Mouse (Mus musculus) thymus, postnatal 0 days (tissue): ENCODE measurements around the gene Cdh1. TPM values are rescaled to one million over a fixed set of nuclear protein-coding genes. Genes with fewer than 3 reads are reported as not detected.
"Not testable (repeated sequence)": the region's sequence is repeated elsewhere in the genome, so short reads cannot be mapped to it uniquely, and the experiment has no call there.

Experiments used
- DNase-seq: peaks from one replicate; pipeline ENCODE4 v3.0.0-alpha.2; 2015; ENCODE audit warnings: low spot score
- polyA plus RNA-seq: library from polyadenylated mRNA; unstranded; fragments of >200 nt; fragmentation: Nextera tagmentation; extraction: Ambion mirVana; gene quantifications from 2 replicates; pipeline ENCODE4 v1.2.1, GENCODE M21; 2015

The Cdh1 gene
- polyA plus RNA-seq, 1 experiment from 2014 or later = 25.7 TPM

GRCm38 (mm10) chr8:106588443-106589431, 14.4 kb upstream of the Cdh1 start:
- no peak for DNase-seq

DNA sequence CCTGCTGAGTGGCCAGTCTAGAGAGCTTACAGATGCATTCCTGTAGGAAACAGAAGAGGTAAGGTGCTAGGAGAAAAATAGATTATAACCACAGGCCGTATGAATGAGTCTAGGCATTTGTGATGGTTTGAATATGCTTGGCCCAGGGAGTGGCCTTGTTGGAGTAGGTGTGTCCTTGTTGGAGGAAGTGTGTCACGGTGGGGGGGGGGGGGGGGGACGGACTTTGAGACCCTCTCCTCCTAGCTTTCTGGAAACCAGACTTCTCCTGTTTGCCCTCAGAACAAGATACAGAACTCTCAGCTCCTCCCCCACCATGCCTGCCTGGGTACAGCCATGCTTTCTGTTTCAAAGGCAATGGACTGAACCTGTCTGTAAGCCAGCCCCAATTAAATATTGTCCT, 10.7 kb upstream of the Cdh1 start:
- no peak for DNase-seq

- not testable (repeated sequence) for DNase-seq
These were observed 7.5 kb upstream of the Cdh1 start for GRCm38 (mm10) chr8:106595623-106596022.

- DNase-seq = no peak
These were observed 6.1 kb upstream of the Cdh1 start for GRCm38 (mm10) chr8:106597067-106597466.

DNA sequence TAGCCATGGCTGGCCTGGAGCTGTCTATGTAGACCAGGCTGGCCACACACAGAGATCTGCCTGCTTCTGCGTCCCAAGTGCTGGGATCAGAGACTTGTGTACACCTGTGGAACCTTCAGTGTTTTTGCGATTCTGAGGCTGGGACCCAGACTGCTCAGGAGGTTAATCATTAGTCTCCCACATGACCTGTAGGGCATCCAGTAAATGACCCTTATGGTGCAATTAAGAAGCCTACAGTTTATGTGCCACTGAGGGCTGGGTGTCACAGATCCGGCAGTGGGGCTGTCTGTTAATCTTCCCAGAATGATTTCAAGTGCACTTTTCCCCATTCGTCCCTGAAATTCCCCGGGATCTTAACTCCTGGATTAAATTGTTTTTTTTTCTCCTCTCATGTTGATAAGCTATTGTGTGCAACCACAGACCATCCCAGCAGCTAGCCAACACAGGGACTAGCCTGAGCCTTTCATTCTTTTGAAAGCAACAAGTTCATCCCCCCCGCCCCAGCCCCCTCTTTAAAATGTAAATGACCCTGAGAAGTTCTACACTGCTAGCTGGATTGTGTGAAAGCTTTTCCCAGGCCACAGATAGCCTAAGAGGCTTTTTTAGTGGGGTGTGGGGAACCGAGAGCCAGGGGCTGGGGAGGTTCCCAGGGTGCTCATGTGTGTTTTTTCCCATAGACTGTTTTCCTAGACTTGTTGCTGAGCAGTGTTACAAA, 3.7 kb upstream of the Cdh1 start:
- DNase-seq = no peak

- DNase-seq = no peak
These were observed 782 bp downstream of the Cdh1 start for GRCm38 (mm10) chr8:106603933-106604332.

GRCm38 (mm10) chr8:106605657-106606056, 2.5 kb downstream of the Cdh1 start:
- no peak for DNase-seq

DNA sequence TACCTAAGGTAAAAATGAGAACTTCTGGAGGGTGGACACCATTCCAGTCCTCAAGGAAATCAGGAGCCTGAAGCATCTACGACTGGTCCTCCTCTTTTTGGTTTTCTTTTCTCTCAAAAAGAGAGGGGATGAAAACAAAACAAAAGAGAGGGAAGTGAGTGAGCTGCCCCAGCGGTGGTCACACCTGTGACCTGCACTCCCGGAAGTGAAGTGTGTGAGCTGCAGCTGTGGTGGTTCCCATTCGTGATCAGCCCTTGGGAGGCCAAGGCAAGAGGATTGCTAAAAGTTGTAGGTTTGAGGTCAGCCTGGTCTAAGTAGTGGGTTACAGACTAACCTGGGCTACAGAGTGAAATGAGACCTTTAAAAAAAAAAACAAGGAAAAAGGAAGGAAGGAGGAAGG, 3.0 kb downstream of the Cdh1 start:
- DNase-seq = peak; percentile 42

GRCm38 (mm10) chr8:106606601-106607145, 3.5 kb downstream of the Cdh1 start:
- DNase-seq = no peak

DNA sequence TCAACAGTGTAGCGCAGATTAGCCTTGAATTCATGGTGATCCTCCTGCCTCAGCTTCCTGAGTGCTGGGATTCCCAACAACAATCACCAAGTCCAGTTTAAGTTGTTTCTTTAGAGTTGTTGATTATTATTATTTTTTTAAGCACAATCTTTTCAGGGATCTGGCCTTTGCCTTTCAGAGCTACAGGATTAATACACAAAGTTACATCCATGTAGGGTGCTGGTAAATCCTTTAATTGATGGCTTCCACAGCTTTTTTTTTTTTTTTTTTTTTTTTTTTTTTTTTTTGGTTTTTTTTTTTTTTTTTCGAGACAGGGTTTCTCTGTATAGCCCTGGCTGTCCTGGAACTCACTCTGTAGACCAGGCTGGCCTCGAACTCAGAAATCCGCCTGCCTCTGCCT, 4.6 kb downstream of the Cdh1 start:
- not testable (repeated sequence) for DNase-seq

DNA sequence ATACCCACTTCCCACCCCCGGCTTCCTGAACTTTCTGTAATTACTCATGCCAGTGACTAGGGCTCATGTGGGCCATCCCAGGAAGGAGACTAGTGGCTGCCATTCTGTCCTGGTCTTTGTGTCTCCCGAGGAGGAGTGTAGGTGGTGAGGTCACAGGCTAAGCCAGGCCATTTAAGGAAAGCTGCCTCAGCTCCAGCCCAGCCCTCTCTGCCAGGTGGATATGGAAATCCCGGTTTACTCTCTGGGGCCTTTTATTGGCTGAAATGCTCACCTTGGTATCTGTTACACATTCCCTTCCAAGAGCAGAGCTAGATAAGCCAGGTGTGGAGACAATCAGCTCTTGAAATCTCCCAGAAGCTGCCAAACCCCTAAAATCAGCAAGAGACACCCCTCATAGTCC, 5.3 kb downstream of the Cdh1 start:
- no peak for DNase-seq

DNA sequence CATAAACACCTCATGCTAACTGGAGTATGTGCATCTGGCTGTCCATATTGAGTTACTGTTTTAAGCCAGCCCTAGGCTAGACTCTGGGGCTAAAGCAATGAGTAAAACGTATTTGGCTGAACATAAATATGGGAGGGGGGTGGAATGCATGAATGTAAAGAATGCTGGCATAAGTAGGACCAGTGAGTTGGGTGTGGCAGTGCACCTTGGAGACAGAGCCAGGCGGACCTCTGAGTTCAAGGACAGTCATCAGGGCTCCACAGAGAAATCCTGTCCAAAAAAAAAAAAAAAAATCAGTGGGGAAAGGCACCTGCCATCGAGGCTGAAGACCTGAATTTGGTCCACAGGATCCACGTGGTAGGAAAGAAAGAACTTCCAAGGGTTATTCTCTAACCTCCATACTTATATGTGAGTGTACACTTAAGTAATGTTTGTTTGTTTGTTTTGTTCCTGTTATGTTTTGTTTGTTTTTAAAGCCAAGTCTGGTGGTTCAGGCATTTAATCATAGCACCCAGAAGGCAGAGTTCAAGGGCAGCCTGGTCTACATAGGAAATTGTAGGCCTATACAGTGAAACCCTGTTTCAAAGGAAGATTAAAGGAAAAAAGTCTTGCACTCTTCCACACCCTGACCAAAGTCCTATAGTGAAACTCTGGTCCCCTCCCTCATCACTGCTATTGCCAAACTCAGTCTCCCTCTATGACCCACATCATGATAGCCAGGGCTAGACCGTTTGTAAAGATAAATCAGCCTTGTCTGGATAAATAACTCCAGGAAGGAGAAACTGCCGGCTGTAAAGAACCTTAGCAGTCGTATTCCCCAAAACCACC, 6.1 kb downstream of the Cdh1 start:
- no peak for DNase-seq

- no peak for DNase-seq
These were observed 7.9 kb downstream of the Cdh1 start for GRCm38 (mm10) chr8:106610958-106611640.

GRCm38 (mm10) chr8:106612047-106612446, 8.9 kb downstream of the Cdh1 start:
- DNase-seq = no peak

- DNase-seq = no peak
These were observed 11.6 kb downstream of the Cdh1 start for GRCm38 (mm10) chr8:106614704-106615103.

DNA sequence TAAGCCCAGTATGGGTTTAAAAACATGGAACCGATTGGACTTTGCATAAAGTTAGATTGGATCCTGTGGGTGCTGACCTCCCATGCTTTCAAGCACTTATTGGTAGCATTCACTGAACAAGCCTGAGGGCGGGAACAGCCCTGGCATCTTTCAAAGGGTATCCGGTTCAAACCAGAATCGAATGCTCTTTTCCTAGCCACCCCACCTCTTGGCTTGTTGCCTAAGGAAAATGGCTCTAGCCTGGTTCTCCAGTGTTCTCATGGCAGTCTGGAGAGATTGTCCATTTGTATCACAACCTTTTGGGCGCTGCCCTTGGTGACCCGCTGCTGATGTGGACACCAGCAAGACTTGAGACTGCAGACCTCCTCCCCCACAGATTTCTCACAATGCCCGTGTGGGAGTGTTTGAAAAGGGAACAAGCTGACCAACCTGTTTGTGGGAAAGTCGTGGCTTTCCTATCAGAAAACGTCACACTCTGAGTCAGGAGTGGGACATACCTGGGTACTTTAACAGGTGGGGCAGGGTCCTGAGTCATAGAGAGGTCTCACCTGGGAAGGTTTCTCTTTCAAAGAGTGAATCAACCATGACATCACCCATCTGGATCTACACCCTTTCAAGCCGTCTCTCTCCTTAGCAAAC, 12.6 kb downstream of the Cdh1 start:
- DNase-seq = no peak

GRCm38 (mm10) chr8:106616679-106617078, 13.5 kb downstream of the Cdh1 start:
- no peak for DNase-seq

DNA sequence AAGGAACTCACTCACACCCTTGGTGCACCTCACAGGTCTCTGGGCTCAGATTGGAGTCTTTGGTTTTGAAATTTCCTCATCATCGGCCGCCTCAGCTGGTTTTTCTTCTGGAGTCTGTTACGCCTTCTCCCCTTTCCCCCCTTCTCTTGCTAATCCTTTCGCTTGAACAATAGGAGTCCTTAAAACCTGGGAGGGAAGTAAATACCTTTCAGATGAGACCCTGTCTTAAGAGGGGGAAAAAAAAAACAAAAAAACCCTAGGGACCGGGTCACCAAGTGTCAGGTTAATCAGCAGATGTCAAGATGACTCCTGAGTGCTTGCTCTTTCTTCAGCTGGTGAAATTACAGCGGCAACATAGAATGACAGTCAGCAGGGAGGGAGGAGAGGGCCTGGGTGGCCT, 14.0 kb downstream of the Cdh1 start:
- DNase-seq = no peak

DNA sequence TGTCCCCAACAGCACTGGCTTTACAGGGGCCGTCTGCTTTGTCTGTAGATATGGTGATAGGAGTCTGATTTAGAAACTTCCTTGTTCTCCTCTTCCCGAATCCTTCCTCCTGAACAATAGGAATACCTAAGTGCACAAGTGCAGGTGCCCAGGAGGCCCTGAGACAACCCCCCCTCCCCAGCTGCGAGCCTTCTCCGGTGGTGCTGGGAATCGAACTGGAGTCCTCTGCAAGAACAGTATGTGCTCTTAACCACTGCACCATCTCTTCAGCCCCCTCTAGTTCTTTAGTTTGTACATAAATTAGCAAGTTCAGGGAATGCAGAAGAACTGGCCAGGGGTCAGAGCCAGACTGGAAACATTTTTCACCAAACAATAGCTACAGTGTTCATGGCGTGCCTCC, 14.7 kb downstream of the Cdh1 start:
- no peak for DNase-seq

GRCm38 (mm10) chr8:106618324-106618723, 15.2 kb downstream of the Cdh1 start:
- DNase-seq = no peak
